Mouse (Mus musculus): Measurements from ENCODE around the gene Pgls.

Pgls gene

GRCm38 (mm10) chr8:71591471-71592373 is at the start of gene Pgls:
Pgls (plus strand) TSS chr8:71592176.
- DNase-seq (ENCODE audit: low spot score in 2 of 2), result peak; percentile 88 to 94

GRCm38 (mm10) chr8:71542632-71543343 is 49.2 kb upstream of the Pgls start, which contains the start of gene Mvb12a:
Mvb12a (plus strand) TSS chr8:71542922.
- DNase-seq (ENCODE audit: low spot score in 2 of 2), result peak; percentile 90 to 97

- no peak for DNase-seq (ENCODE audit: low spot score in 2 of 2)
Observed at GRCm38 (mm10) chr8:71543755-71544154, 48.2 kb upstream of the Pgls start.

GRCm38 (mm10) chr8:71545053-71545452 is 46.9 kb upstream of the Pgls start:
- DNase-seq (ENCODE audit: low spot score in 2 of 2), result no peak

GRCm38 (mm10) chr8:71547590-71547989 is 44.4 kb upstream of the Pgls start:
- no peak for DNase-seq (ENCODE audit: low spot score in 2 of 2)

GRCm38 (mm10) chr8:71550754-71551153 is 41.2 kb upstream of the Pgls start:
- DNase-seq (ENCODE audit: low spot score in 2 of 2), result no peak

- DNase-seq (ENCODE audit: low spot score in 2 of 2), result no peak
Observed at GRCm38 (mm10) chr8:71552770-71553169, 39.2 kb upstream of the Pgls start.

GRCm38 (mm10) chr8:71554001-71554400 is 38.0 kb upstream of the Pgls start:
- no peak for DNase-seq (ENCODE audit: low spot score in 2 of 2)

- DNase-seq (ENCODE audit: low spot score in 2 of 2), result no peak
Observed at GRCm38 (mm10) chr8:71554644-71555043, 37.3 kb upstream of the Pgls start.

GRCm38 (mm10) chr8:71558071-71558957 is 33.7 kb upstream of the Pgls start, which contains the start of gene Tmem221:
Tmem221 (minus strand) TSS chr8:71558871.
- no peak for DNase-seq (ENCODE audit: low spot score in 2 of 2)

GRCm38 (mm10) chr8:71558958-71559690 is 32.9 kb upstream of the Pgls start:
- peak; percentile 66 to 78 for DNase-seq (ENCODE audit: low spot score in 2 of 2)

GRCm38 (mm10) chr8:71560071-71560470 is 31.9 kb upstream of the Pgls start:
- no peak for DNase-seq (ENCODE audit: low spot score in 2 of 2)

- DNase-seq (ENCODE audit: low spot score in 2 of 2), result no peak
Observed at GRCm38 (mm10) chr8:71560765-71561164, 31.2 kb upstream of the Pgls start.

- DNase-seq (ENCODE audit: low spot score in 2 of 2), result peak; percentile 51 to 53
Observed at GRCm38 (mm10) chr8:71561401-71561800, 30.6 kb upstream of the Pgls start.

- peak; percentile 70 to 84 for DNase-seq (ENCODE audit: low spot score in 2 of 2)
Observed at GRCm38 (mm10) chr8:71562751-71563150, 29.2 kb upstream of the Pgls start.

- no peak for DNase-seq (ENCODE audit: low spot score in 2 of 2)
Observed at GRCm38 (mm10) chr8:71563992-71564391, 28.0 kb upstream of the Pgls start.

- DNase-seq (ENCODE audit: low spot score in 2 of 2), result no peak
Observed at GRCm38 (mm10) chr8:71566501-71566900, 25.5 kb upstream of the Pgls start, which contains the start of gene Nxnl1. Nxnl1 (minus strand) TSS chr8:71566601.

- no peak for DNase-seq (ENCODE audit: low spot score in 2 of 2)
Observed at GRCm38 (mm10) chr8:71567587-71567986, 24.4 kb upstream of the Pgls start.

GRCm38 (mm10) chr8:71568387-71568937 is 23.5 kb upstream of the Pgls start, which contains the start of gene Slc27a1:
Slc27a1 (plus strand) TSS chr8:71568882.
- DNase-seq (ENCODE audit: low spot score in 2 of 2), result peak in 1 of 2 experiments; percentile 76

GRCm38 (mm10) chr8:71568941-71569340 is 23.0 kb upstream of the Pgls start:
- DNase-seq (ENCODE audit: low spot score in 2 of 2), result no peak

All from urinary bladder, postnatal 36 days (tissue).